19 mouse cellular contexts compared by ENCODE assay signal in the genomic region with DNA sequence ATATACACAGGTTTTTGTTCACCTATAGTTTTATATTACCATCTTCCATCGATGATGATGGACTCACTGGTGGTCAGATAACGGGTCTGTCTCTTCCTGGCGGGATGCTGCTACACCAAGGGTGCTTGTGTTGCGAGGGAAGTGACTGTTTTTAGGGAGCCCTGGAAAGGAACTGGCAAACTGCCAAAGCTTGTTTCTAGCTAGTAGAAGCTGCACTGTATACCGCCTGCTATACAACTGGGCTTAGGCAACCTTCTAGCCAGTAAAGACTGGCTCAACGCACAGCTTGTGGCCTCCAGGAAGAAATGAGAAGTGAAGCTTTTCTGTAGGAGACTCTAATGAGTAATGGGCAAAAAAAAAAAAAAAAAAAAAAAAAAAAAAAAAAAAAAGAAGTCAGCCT.
DNase-seq lines count a peak whose midpoint lies in the region; ATAC-seq and TF ChIP-seq lines count a peak whose summit lies in the region.
"Had no signal": no experiment of that assay in that cellular context is flagged by ENCODE, and none has a peak within 500 bp of the region (broad histone marks: within the 10 kb centered on the region; RNA-seq: fewer than 3 reads in every experiment).

No protein-coding gene starts in this region.

- H3K9ac ChIP-seq in midbrain, embryonic 11.5 days (ENCODE audit: low read length), result no peak overlapping the region
- no peak overlapping the region for H3K9ac ChIP-seq in midbrain, embryonic 16.5 days (ENCODE audit: low read depth, low read length)
- H3K9ac ChIP-seq: embryonic facial prominence, embryonic 13.5 days; forebrain, embryonic 12.5 days; hindbrain, embryonic 12.5 days had no signal

- no peaks in the 10 kb centered on the region for H3K9me3 ChIP-seq in midbrain, embryonic 11.5 days (ENCODE audit: control insufficient read depth, low read length)
- no peaks in the 10 kb centered on the region for H3K9me3 ChIP-seq in midbrain, embryonic 16.5 days (replicated peaks; ENCODE audit: control insufficient read depth, low read length, poor library complexity, severe bottlenecking)
- H3K9me3 ChIP-seq: embryonic facial prominence, embryonic 13.5 days; forebrain, embryonic 12.5 days; heart, embryonic 10.5 days; hindbrain, embryonic 12.5 days had no signal

- H3K27ac ChIP-seq in left cerebral cortex, adult 2 months, result no peak overlapping the region
- no peak overlapping the region for H3K27ac ChIP-seq in midbrain, embryonic 11.5 days (ENCODE audit: low read depth, low read length)
- no peak overlapping the region for H3K27ac ChIP-seq in midbrain, embryonic 16.5 days (ENCODE audit: low read length)
- H3K27ac ChIP-seq: embryonic facial prominence, embryonic 13.5 days; forebrain, embryonic 12.5 days; heart, embryonic 10.5 days; hindbrain, embryonic 12.5 days had no signal

- intact Hi-C loops in left cerebral cortex, postnatal 14 days (cut with DNase I), result no loop called here
- intact Hi-C loops in left cerebral cortex, adult 2 months (cut with DNase I), result no loop called here

- ATAC-seq in midbrain, embryonic 11.5 days (ENCODE audit: low FRiP score), result no peak
- ATAC-seq in midbrain, embryonic 16.5 days, result no peak

- no peak for TF ChIP-seq CTCF in left cerebral cortex, adult 2 months (IDR thresholded peaks at IDR 0.05)

- no peak overlapping the region for H3K4me3 ChIP-seq in left cerebral cortex, adult 2 months
- H3K4me3 ChIP-seq in midbrain, embryonic 11.5 days (ENCODE audit: low read depth, low read length), result no peak overlapping the region
- H3K4me3 ChIP-seq in midbrain, embryonic 16.5 days (ENCODE audit: low read depth, low read length), result no peak overlapping the region
- H3K4me3 ChIP-seq: embryonic facial prominence, embryonic 13.5 days; forebrain, embryonic 12.5 days; heart, embryonic 10.5 days; hindbrain, embryonic 12.5 days had no signal

- DNase-seq in cerebellum, postnatal 14 days, result peak; percentile 27 to 36
- no peak for DNase-seq in cerebellum, adult 8-10 months
- peak; percentile 39 to 46 for DNase-seq in left cerebral cortex, postnatal 14 days (ENCODE audit: low spot score in 2 of 2)
- no peak for DNase-seq in left cerebral cortex, adult 2 months (ENCODE audit: extremely low spot score in 1 of 2, low spot score in 2 of 2)
- DNase-seq in midbrain, embryonic 11.5 days (ENCODE audit: low spot score, missing footprints), result peak; percentile 41
- peak; percentile 41 for DNase-seq in brain, adult 2 months (ENCODE audit: low read depth, low spot score)
- no peak for DNase-seq in urinary bladder, postnatal 10 days (ENCODE audit: low spot score)
- DNase-seq: adrenal gland, postnatal 10 days; cerebellum, adult 2 months; cerebellum, postnatal 36 days; gastrocnemius, postnatal 10 days; heart, adult 18-20 months; heart, postnatal 10 days; heart, postnatal 4 days had no signal

- H3K27me3 ChIP-seq in midbrain, embryonic 11.5 days (ENCODE audit: control insufficient read depth, insufficient read depth, low read length), result no peaks in the 10 kb centered on the region; the same call in 1 of the 2 replicates
- H3K27me3 ChIP-seq in midbrain, embryonic 16.5 days (ENCODE audit: control insufficient read depth, insufficient read depth, low read depth, low read length), result no peaks in the 10 kb centered on the region
- H3K27me3 ChIP-seq: hindbrain, embryonic 12.5 days had no signal

- 89% methylated on average over 6 of the region's 6 CpGs for WGBS in midbrain, embryonic 11.5 days
- WGBS in midbrain, embryonic 16.5 days, result 75% methylated on average over 6 of the region's 6 CpGs

- H3K36me3 ChIP-seq in midbrain, embryonic 11.5 days (ENCODE audit: control insufficient read depth, insufficient read depth, low read length), result no peaks in the 10 kb centered on the region
- H3K36me3 ChIP-seq in midbrain, embryonic 16.5 days (ENCODE audit: control insufficient read depth, insufficient read depth, low read length), result no peaks in the 10 kb centered on the region
- H3K36me3 ChIP-seq: embryonic facial prominence, embryonic 13.5 days; forebrain, embryonic 12.5 days; heart, embryonic 10.5 days; hindbrain, embryonic 12.5 days had no signal

- H3K4me2 ChIP-seq in midbrain, embryonic 11.5 days, result no peak overlapping the region
- H3K4me2 ChIP-seq in midbrain, embryonic 16.5 days (ENCODE audit: low read length), result no peak overlapping the region
- H3K4me2 ChIP-seq: embryonic facial prominence, embryonic 13.5 days; forebrain, embryonic 12.5 days; hindbrain, embryonic 12.5 days had no signal

- peaks cover 6% of the 10 kb centered on the region for H3K4me1 ChIP-seq in midbrain, embryonic 11.5 days (ENCODE audit: control insufficient read depth, insufficient read depth, low read length)
- H3K4me1 ChIP-seq in midbrain, embryonic 16.5 days (ENCODE audit: control insufficient read depth, insufficient read depth, low read length), result peaks cover 14% of the 10 kb centered on the region
- H3K4me1 ChIP-seq: embryonic facial prominence, embryonic 13.5 days; heart, embryonic 10.5 days had no signal

Comparison
In these comparisons a context has a peak if more than half of its experiments do, and no peak if none do; other contexts are left out.
1. DNase-seq: peak in cerebellum, postnatal 14 days (2 of 2), left cerebral cortex, postnatal 14 days (2 of 2), midbrain, embryonic 11.5 days (single experiment) and brain, adult 2 months (single experiment); none in cerebellum, adult 8-10 months (single experiment), left cerebral cortex, adult 2 months (0 of 2) and urinary bladder, postnatal 10 days (single experiment).